Mouse (Mus musculus) heart, embryonic 11.5 days (tissue): ENCODE results near the gene Cklf. TPM values are rescaled to one million over a fixed set of nuclear protein-coding genes. Genes with fewer than 3 reads are reported as not detected.

Experiments used
- ATAC-seq: fragments of 200-750 bp; cut with Nextera tagmentation; replicated peaks from 2 replicates; pipeline ENCODE4 v1.8.0; 2017; ENCODE audit warnings: moderate library complexity; ENCODE audit not compliant: insufficient number of reproducible peaks, low FRiP score, low TSS enrichment
- H3K27ac ChIP-seq: fragments of 300-500 bp; sonication (generic); 2 replicates; pipeline ENCODE4 v1.5.1; 2014; ENCODE audit warnings: mild to moderate bottlenecking, low read depth, low read length
- H3K27me3 ChIP-seq: fragments of 300-500 bp; sonication (generic); 2 replicates; pipeline ENCODE4 v1.6.1; 2014; ENCODE audit warnings: mild to moderate bottlenecking, low read length, mixed read lengths; ENCODE audit not compliant: control insufficient read depth, insufficient read depth
- H3K36me3 ChIP-seq: fragments of 300-500 bp; sonication (generic); 2 replicates; pipeline ENCODE4 v1.6.1; 2014; ENCODE audit warnings: mild to moderate bottlenecking, low read length, moderate library complexity, mixed read lengths; ENCODE audit not compliant: control insufficient read depth, insufficient read depth
- H3K4me1 ChIP-seq: fragments of 300-500 bp; sonication (generic); 2 replicates; pipeline ENCODE4 v1.6.1; 2014; ENCODE audit warnings: low read length; ENCODE audit not compliant: control insufficient read depth, insufficient read depth
- H3K4me2 ChIP-seq: fragments of 300-500 bp; sonication (generic); 2 replicates; pipeline ENCODE4 v1.6.1; 2014; ENCODE audit warnings: mild to moderate bottlenecking, moderate library complexity
- H3K4me3 ChIP-seq: fragments of 300-500 bp; sonication (generic); 2 replicates; pipeline ENCODE4 v1.5.1; 2014; ENCODE audit warnings: low read depth, low read length
- H3K9ac ChIP-seq: fragments of 300-500 bp; sonication (generic); 2 replicates; pipeline ENCODE4 v1.6.1; 2014; ENCODE audit warnings: mild to moderate bottlenecking, low read depth, low read length, moderate library complexity
- H3K9me3 ChIP-seq: fragments of 300-500 bp; sonication (generic); replicated peaks from 2 replicates; pipeline ENCODE4 v1.6.1; 2016; ENCODE audit warnings: low read length; ENCODE audit not compliant: control insufficient read depth
- WGBS: fragments of 180-500 bp; shearing (Covaris S2); extraction: QIAGEN DNeasy Blood & Tissue Kit; methylation state at CpG from one replicate; pipeline ENCODE4 v1.1.7; 2014; ENCODE audit not compliant: insufficient replicate concordance; 5-methylcytosine and 5-hydroxymethylcytosine counted together
- polyA plus RNA-seq: library from polyadenylated mRNA; unstranded; fragments of >200 nt; fragmentation: Nextera tagmentation; extraction: Ambion mirVana; gene quantifications from 2 replicates; pipeline ENCODE4 v1.2.1, GENCODE M21; 2014

The Cklf gene
- 27.0 and 30.0 TPM in 2 replicates for polyA plus RNA-seq

DNA sequence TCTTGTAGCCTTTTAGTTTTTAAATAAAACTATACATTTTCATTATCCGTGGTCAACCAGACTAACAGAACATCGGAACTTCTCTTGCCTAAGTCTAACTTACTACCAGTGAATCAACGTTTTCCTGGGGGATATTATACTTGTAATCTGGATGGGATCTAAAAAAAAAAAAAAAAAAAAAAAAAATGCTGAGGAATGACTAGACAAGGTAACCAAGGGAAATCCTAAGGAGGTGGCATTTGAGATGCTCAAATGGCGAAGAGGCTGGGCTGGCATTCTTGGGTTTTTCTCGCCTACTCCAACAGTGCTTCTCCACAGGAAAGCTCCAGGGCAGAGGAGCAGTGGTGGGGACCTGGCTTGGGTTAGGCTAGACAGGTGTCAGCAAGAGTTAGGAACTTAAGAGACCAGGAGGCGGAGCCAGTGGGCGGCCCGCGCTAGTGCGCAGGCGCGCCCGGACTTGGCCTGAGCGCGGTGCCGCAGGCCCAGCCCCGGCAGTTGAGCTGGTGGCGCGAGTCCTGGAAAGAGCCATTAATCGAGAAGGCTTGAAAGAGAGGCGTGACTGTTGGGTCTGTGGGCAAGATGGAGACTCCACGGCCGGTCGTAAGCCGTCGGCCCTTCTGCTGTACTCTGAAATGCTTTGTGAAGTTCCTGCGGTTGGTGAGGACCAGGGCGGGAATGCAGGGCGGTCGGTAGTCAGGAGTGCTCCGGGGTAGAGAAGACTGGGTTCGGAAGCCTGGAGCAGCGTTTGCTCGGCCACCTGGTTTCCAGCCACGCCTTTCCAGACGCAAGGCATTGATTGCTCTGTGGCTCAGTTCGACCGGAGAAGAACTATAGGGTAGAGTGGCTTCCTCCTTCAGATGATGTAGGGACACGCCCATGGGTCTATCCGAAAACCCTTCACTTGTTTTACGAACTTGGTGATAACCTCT lies at the start of gene Cklf:
Cklf (plus strand) TSS at position 423 of the 929 bp plus-strand sequence.
- H3K9ac ChIP-seq, result peak within 1 kb of the TSS; percentile 78
- ATAC-seq, result peak; percentile 89
- WGBS, result 3% methylated on average over 41 of the region's 41 CpGs

DNA sequence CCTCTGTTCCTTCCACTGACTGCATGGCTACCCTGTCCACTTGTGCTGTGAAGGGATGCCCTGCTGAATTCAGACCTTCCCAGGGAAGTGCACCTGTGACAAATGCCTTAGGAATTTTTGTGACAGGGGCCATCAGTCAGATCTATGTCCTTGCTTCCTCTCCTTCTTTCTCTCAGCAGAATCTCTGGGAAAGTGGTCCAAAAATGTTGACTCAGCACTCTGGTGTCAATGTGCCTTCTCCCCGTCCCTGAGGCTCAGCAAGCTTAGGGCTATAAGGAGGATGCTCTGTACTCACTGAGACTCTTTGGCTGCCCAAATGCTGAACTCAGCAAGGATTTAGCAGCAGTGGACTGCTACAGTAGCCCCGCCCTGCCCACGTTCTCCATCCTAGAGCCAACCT lies 49.0 kb upstream of the Cklf start:
- Histone ChIP-seq H3K9me3 (0 out of 2 replicates have a peak, but pooled peaks cover under 1% of the 10 kb centered on the region), H3K27me3 (peaks cover 3% of the 10 kb centered on the region; the same call in 1 of the 2 replicates), H3K4me2 (no peak overlapping the region), H3K9ac (no peak overlapping the region), H3K36me3 (no peaks in the 10 kb centered on the region), H3K4me1 (no peaks in the 10 kb centered on the region), H3K4me3 (no peak overlapping the region), H3K27ac (no peak overlapping the region)
- WGBS, result 79% methylated on average over 3 of the region's 3 CpGs
- no peak for ATAC-seq

More for the DNA sequence above, at the start of gene Cklf:
- Histone ChIP-seq H3K4me3 (peak within 1 kb of the TSS; percentile 65), H3K4me2 (peak within 1 kb of the TSS; percentile 72), H3K9me3 (no peaks in the 10 kb centered on the region), H3K36me3 (no peaks in the 10 kb centered on the region), H3K27me3 (no peaks in the 10 kb centered on the region), H3K27ac (peak within 1 kb of the TSS; percentile 71; the same call in 1 of the 2 replicates), H3K4me1 (0 out of 2 replicates have a peak, but pooled peaks cover 7% of the 10 kb centered on the region)

DNA sequence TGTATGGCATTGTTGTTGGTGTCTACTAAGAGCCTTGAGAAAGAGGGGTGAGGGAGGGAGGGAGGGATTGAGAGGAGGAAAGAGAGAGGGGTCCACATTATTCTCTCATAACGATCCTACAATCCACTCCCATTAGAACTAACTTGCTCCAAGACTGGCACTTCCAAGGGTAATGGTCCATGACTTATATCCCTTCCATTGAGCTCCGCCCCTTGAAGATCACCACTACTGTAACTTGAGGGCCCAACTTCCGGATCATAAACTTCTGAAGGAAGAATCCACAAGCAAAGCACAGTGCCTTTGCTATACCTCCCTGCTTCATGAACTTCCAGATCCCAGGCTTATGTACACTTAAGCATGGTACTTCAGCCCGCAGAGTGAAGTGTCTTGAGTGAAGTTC lies 48.3 kb upstream of the Cklf start:
- Histone ChIP-seq H3K9ac (no peak overlapping the region), H3K4me3 (no peak overlapping the region), H3K4me1 (no peaks in the 10 kb centered on the region), H3K27ac (no peak overlapping the region), H3K27me3 (peaks cover 3% of the 10 kb centered on the region; the same call in 1 of the 2 replicates), H3K9me3 (no peaks in the 10 kb centered on the region), H3K36me3 (no peaks in the 10 kb centered on the region), H3K4me2 (no peak overlapping the region)
- no peak for ATAC-seq
- 74% methylated on average over 4 of the region's 4 CpGs for WGBS

DNA sequence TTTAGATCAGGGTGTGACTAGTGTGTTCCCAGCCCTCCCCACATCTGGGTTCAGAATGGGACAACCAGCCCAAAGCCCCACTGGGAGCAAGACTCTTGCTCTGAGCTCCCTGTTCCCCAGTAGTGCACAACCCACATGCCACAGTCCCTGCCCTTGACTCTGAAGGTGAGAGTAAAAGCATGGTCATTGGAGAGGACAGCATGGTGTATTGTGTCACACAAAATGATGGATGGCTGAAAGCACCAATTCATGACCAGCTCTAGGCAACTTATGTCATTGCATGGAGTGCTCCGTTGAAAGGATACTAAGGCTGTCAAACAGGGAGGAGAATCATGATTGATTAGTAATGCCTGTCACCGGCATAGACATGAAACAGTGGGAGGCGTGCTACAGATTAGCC lies 45.4 kb upstream of the Cklf start:
- 64% methylated on average over 3 of the region's 3 CpGs for WGBS
- Histone ChIP-seq H3K4me3 (no peak overlapping the region), H3K9me3 (no peaks in the 10 kb centered on the region), H3K4me2 (no peak overlapping the region), H3K9ac (no peak overlapping the region), H3K27me3 (peaks cover 3% of the 10 kb centered on the region; the same call in 1 of the 2 replicates), H3K4me1 (no peaks in the 10 kb centered on the region), H3K36me3 (no peaks in the 10 kb centered on the region), H3K27ac (no peak overlapping the region)
- no peak for ATAC-seq

DNA sequence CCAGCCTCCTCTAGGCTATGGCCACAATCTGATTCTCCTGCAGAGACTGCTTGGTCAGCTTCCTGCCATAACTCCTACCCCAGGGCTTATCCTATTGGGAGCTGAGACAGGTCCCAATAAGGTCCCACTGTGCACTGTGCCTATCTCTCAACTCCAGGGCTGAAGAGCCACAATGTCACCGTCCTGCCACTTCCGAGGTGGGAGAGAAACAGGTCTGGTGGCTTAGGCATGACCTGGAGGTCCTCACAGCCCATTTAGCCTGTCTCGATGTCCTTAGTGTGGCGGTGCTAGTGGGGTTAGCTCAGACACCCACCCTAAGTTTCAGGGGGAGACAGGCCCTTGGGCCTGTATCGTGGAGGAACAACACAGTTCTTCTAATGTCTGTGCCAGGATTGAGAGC lies 33.1 kb upstream of the Cklf start:
- 83% methylated on average over 5 of the region's 5 CpGs for WGBS
- no peaks in the 10 kb centered on the region for H3K9me3 ChIP-seq
- H3K27me3 ChIP-seq, result no peaks in the 10 kb centered on the region
- no peaks in the 10 kb centered on the region for H3K36me3 ChIP-seq
- no peak for ATAC-seq
- no peaks in the 10 kb centered on the region for H3K4me1 ChIP-seq
- no peak overlapping the region for H3K27ac ChIP-seq
- H3K4me2 ChIP-seq, result no peak overlapping the region
- H3K4me3 ChIP-seq, result no peak overlapping the region
- no peak overlapping the region for H3K9ac ChIP-seq

DNA sequence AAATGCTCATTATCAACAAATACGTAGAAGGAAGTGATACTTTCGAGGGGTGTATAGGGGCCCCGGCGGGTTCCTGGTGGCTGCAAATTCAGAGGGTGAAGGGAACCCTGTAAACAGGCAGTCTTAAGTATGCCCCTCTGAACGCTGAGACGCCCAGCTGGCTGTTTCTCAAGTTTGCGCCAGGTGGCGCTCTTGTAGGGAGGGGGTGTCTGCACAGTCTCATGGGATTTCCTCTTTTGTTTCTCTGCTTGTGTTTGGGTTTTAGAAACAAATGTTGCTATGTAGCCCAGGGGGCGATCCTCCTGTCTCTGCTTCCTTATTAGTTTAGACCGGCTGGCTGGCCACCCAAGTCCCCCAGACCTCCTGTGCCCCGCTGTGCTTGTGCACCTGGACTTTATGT lies 31.6 kb upstream of the Cklf start:
- H3K27me3 ChIP-seq, result no peaks in the 10 kb centered on the region
- H3K9me3 ChIP-seq, result no peaks in the 10 kb centered on the region; the same call in 1 of the 2 replicates
- no peak overlapping the region for H3K9ac ChIP-seq
- H3K36me3 ChIP-seq, result no peaks in the 10 kb centered on the region
- H3K4me1 ChIP-seq, result no peaks in the 10 kb centered on the region
- WGBS, result 22% methylated on average over 11 of the region's 11 CpGs
- H3K4me3 ChIP-seq, result no peak overlapping the region
- no peak for ATAC-seq
- H3K4me2 ChIP-seq, result peak overlapping the region; percentile 43
- no peak overlapping the region for H3K27ac ChIP-seq

DNA sequence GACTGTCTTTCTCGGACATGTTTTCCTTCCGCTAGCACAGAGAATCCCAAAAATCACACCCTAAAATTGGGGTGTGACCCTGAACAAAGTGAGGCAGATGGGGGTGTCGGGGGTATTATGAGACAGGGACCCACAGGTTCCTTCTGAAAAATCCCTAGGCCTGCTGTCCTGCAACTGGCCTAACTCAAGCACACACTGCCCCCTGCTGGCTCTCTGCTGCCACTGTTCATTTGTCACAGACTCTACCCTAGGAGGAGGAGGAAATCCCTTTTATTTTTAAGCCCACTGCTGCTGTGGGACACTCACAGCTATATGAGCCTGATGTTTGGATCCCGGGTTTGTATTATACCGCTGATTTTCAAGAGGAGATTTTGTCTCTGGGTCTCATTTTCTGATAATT lies 30.9 kb upstream of the Cklf start:
- WGBS, result 37% methylated on average over 5 of the region's 5 CpGs
- Histone ChIP-seq H3K4me2 (no peak overlapping the region), H3K4me3 (no peak overlapping the region), H3K36me3 (no peaks in the 10 kb centered on the region), H3K9me3 (no peaks in the 10 kb centered on the region; the same call in 1 of the 2 replicates), H3K9ac (no peak overlapping the region), H3K27ac (no peak overlapping the region), H3K4me1 (no peaks in the 10 kb centered on the region), H3K27me3 (no peaks in the 10 kb centered on the region)
- no peak for ATAC-seq

DNA sequence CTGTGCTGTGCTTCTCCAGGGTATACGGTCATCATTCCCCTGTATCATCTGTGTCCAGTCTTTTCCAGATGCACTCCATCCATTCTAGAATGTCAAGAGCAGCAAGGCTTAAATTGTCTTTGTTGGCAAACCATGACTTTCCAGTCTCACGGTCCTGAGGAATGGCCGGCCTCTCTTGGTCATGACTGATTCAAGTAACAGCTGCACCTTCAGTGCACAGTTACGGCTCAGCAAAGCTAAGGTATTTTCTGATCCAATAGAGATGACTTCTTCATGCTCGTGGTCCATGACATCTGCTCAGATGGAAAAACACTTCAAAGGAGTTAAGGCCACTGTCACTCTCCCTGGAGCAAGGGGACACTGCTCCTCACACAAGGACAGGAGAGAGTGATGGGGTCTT lies 23.6 kb upstream of the Cklf start:
- peaks cover 21% of the 10 kb centered on the region for H3K36me3 ChIP-seq
- no peak overlapping the region for H3K9ac ChIP-seq
- H3K27me3 ChIP-seq, result no peaks in the 10 kb centered on the region
- ATAC-seq, result no peak
- no peak overlapping the region for H3K27ac ChIP-seq
- 90% methylated on average over 5 of the region's 5 CpGs for WGBS
- no peak overlapping the region for H3K4me2 ChIP-seq
- H3K4me1 ChIP-seq, result no peaks in the 10 kb centered on the region
- H3K4me3 ChIP-seq, result no peak overlapping the region
- no peaks in the 10 kb centered on the region; the same call in 1 of the 2 replicates for H3K9me3 ChIP-seq
